Mouse (Mus musculus): ENCODE measurements at regions not wholly inside any gene's neighbourhood (a gene's known extent, or its start where the extent isn't known, plus 50 kb on each side); places are given as distances from the start of the nearest gene placed in this dataset.

DNA sequence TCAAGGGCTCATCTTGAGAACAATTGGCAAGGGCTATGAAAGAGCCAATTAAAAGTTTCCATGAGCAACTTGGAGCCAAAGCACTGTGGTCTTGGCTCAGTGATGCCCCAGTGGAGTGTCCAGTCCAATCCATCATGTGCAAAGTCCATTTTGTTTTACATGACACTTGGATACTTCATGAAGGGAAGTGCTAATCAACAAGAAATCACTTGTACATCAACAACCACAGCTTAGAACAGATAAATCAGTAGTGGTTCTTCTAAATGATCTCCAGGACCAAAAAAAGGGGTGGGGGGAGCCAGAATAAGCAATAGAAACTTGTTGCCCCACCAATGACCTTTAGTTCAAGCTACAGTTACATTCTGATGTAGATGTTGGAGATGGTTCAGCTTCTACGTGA lies 87.0 kb upstream of the Asb5 start:
- Histone ChIP-seq H3K27ac (ENCODE audit: low read depth, low read length) (no peak overlapping the region), H3K4me1 (replicated peaks; ENCODE audit: control insufficient read depth, insufficient read depth, low read length) (no peaks in the 10 kb centered on the region), H3K36me3 (ENCODE audit: control insufficient read depth, insufficient read depth) (no peaks in the 10 kb centered on the region), H3K27me3 (replicated peaks; ENCODE audit: control insufficient read depth, insufficient read depth, low read length) (no peaks in the 10 kb centered on the region), H3K9ac (ENCODE audit: low read depth, low read length) (no peak overlapping the region), H3K4me3 (ENCODE audit: low read depth, low read length) (no peak overlapping the region), H3K9me3 (ENCODE audit: control insufficient read depth) (no peaks in the 10 kb centered on the region), H3K4me2 (replicated peaks; ENCODE audit: low read depth) (no peak overlapping the region)
- ATAC-seq, result no peak
- 82% methylated on average over 1 of the region's 1 CpGs for WGBS
- TF ChIP-seq CTCF (IDR thresholded peaks at IDR 0.05; ENCODE audit: low read depth), result no peak

DNA sequence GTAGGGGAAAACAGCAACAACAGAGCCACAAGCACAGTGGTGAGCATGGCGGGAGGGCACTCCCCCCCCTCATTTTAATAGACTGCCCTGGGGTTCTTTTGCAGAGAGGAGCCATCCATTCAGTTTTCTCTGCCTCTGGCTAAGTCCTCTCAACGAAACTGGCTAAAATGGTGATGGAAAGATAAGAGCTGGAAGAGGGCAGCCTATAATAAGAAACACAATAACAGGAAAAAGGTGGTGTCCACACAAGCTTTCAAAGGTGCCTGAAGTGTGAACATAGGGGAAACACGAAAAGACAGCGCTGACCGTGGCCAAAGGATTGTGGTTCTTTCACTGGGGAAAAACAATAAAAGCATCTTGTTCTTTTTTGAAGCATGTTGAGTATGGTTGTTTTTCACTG lies 83.0 kb upstream of the Asb5 start:
- Histone ChIP-seq H3K9ac (ENCODE audit: low read depth, low read length) (no peak overlapping the region), H3K9me3 (ENCODE audit: control insufficient read depth) (no peaks in the 10 kb centered on the region), H3K36me3 (ENCODE audit: control insufficient read depth, insufficient read depth) (no peaks in the 10 kb centered on the region), H3K27me3 (replicated peaks; ENCODE audit: control insufficient read depth, insufficient read depth, low read length) (no peaks in the 10 kb centered on the region), H3K4me3 (ENCODE audit: low read depth, low read length) (no peak overlapping the region), H3K27ac (ENCODE audit: low read depth, low read length) (no peak overlapping the region), H3K4me1 (replicated peaks; ENCODE audit: control insufficient read depth, insufficient read depth, low read length) (no peaks in the 10 kb centered on the region), H3K4me2 (replicated peaks; ENCODE audit: low read depth) (no peak overlapping the region)
- 55% methylated on average over 5 of the region's 5 CpGs for WGBS
- no peak for TF ChIP-seq CTCF (IDR thresholded peaks at IDR 0.05; ENCODE audit: low read depth)
- no peak for ATAC-seq

DNA sequence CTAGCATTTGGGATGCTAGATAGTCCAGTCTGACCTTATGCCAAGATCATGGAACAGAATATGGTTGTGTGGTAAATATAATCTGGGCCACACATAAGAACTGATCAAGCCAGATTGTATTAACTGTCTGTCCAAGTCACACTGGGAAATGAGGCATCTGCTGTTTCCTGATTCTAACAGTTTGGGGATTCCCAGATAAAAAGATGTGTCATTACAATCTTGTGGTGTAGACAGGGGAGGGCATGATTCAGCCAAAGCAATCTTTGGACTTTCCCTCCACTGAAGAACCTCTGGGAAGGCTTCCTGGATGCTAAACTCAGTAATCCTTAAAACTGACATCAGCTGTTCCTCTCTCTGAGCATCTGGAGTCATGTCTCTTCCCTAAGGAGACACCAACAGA lies 79.6 kb upstream of the Asb5 start:
- H3K4me3 ChIP-seq (ENCODE audit: low read depth, low read length), result no peak overlapping the region
- H3K9me3 ChIP-seq (ENCODE audit: control insufficient read depth), result no peaks in the 10 kb centered on the region
- H3K4me1 ChIP-seq (replicated peaks; ENCODE audit: control insufficient read depth, insufficient read depth, low read length), result no peaks in the 10 kb centered on the region
- ATAC-seq, result no peak
- H3K9ac ChIP-seq (ENCODE audit: low read depth, low read length), result no peak overlapping the region
- TF ChIP-seq CTCF (IDR thresholded peaks at IDR 0.05; ENCODE audit: low read depth), result no peak
- no peak overlapping the region for H3K4me2 ChIP-seq (replicated peaks; ENCODE audit: low read depth)
- H3K27ac ChIP-seq (ENCODE audit: low read depth, low read length), result no peak overlapping the region
- no peaks in the 10 kb centered on the region for H3K36me3 ChIP-seq (ENCODE audit: control insufficient read depth, insufficient read depth)
- H3K27me3 ChIP-seq (replicated peaks; ENCODE audit: control insufficient read depth, insufficient read depth, low read length), result no peaks in the 10 kb centered on the region

DNA sequence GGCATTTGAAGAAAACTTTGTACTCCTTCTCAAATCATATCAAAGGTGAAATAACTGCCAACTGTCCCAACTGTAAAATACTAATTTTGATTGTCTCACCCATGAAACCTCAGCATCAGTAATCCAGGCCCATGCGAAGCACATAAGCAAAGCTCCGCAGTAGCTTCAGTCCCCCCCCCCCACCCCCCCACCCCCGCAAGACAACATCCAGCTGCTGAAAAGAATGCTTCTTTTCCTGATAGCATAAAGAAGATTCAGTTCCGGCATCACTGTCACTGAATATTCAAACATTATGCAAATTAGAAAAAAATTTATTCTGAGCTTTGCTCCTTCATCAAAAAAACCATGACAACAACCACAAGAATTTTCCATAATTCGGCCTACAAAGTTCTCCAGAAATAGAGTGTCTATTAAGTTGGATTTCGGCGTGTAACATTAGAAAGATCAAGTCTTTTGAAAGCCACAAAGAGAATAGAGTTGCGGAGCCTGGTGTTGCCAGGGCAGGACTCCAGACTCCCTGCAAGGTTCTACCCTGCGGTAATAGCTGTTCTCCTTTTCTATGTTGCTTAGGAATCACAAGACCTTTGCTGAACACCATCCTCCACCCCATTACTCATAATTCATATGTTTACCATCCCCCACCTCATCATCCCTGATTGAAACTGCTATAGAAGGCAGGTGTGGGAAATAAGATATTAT lies 77.9 kb upstream of the Asb5 start:
- no peaks in the 10 kb centered on the region for H3K36me3 ChIP-seq (ENCODE audit: control insufficient read depth, insufficient read depth)
- H3K4me2 ChIP-seq (replicated peaks; ENCODE audit: low read depth), result no peak overlapping the region
- H3K4me1 ChIP-seq (replicated peaks; ENCODE audit: control insufficient read depth, insufficient read depth, low read length), result no peaks in the 10 kb centered on the region
- WGBS, result 78% methylated on average over 9 of the region's 9 CpGs
- no peak overlapping the region for H3K27ac ChIP-seq (ENCODE audit: low read depth, low read length)
- no peak overlapping the region for H3K4me3 ChIP-seq (ENCODE audit: low read depth, low read length)
- no peaks in the 10 kb centered on the region for H3K27me3 ChIP-seq (replicated peaks; ENCODE audit: control insufficient read depth, insufficient read depth, low read length)
- H3K9me3 ChIP-seq (ENCODE audit: control insufficient read depth), result no peaks in the 10 kb centered on the region
- no peak for ATAC-seq
- no peak overlapping the region for H3K9ac ChIP-seq (ENCODE audit: low read depth, low read length)
- no peak for TF ChIP-seq CTCF (IDR thresholded peaks at IDR 0.05; ENCODE audit: low read depth)

DNA sequence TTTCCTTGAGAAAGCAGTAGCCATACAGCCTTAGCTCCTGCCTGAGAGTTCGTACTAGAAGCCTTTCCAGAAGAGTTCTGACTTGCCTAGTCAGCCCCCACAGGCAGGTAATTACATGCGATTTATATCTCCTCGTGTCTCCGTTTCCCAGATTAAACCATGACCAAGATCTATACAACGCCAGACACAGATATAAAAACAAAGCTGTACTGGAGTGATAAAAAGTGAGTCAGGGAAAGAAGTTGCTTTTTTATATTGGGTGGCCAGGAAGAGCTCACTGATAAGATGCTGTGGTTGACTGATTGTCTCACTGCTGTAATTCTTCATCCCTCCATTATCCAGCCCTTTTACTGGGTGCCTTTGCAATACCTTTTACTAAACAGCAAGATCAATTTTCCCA lies 64.4 kb upstream of the Asb5 start:
- ATAC-seq, result no peak
- 37% methylated on average over 5 of the region's 5 CpGs for WGBS
- H3K9me3 ChIP-seq (ENCODE audit: control insufficient read depth), result no peaks in the 10 kb centered on the region

DNA sequence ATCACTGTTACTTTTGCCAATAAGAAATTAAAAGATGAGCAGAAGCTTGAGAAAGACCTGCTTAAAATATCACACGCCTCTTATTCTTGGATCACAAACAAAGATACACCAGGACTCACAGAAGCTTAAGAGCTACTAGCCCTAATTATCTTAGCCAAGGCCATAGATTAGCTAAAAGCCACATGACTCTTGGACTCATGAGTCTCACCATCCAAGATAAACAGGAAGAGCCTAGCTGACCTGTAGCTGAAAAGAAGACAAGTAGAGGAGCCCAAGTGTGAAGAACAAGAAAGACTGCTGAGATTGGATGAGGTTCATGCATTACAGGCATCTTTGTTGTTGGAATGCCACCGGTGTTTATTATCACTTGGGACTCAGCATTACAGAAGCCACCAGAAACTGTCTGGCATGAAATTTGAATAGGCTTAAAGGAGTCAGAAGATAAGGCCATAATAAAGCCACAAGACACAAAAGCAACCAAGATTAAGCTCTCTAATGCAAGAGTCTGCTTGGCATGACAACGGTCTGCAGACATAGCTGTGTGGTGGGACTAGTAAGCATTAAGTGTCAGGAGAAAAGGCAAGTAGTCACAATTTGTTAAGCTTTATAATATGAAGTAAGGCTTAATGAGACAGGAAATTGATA lies 63.8 kb upstream of the Asb5 start:
- Histone ChIP-seq H3K4me3 (ENCODE audit: low read depth, low read length) (no peak overlapping the region), H3K36me3 (ENCODE audit: control insufficient read depth, insufficient read depth) (no peaks in the 10 kb centered on the region), H3K27me3 (replicated peaks; ENCODE audit: control insufficient read depth, insufficient read depth, low read length) (no peaks in the 10 kb centered on the region), H3K9ac (ENCODE audit: low read depth, low read length) (no peak overlapping the region), H3K9me3 (ENCODE audit: control insufficient read depth) (no peaks in the 10 kb centered on the region), H3K4me2 (replicated peaks; ENCODE audit: low read depth) (no peak overlapping the region), H3K27ac (ENCODE audit: low read depth, low read length) (no peak overlapping the region), H3K4me1 (replicated peaks; ENCODE audit: control insufficient read depth, insufficient read depth, low read length) (no peaks in the 10 kb centered on the region)
- no peak for TF ChIP-seq CTCF (IDR thresholded peaks at IDR 0.05; ENCODE audit: low read depth)
- 79% methylated on average over 3 of the region's 3 CpGs for WGBS
- ATAC-seq, result no peak

More for the DNA sequence above, 64.4 kb upstream of the Asb5 start:
- no peak overlapping the region for H3K9ac ChIP-seq (ENCODE audit: low read depth, low read length)
- no peaks in the 10 kb centered on the region for H3K27me3 ChIP-seq (replicated peaks; ENCODE audit: control insufficient read depth, insufficient read depth, low read length)
- no peak overlapping the region for H3K4me2 ChIP-seq (replicated peaks; ENCODE audit: low read depth)
- no peaks in the 10 kb centered on the region for H3K36me3 ChIP-seq (ENCODE audit: control insufficient read depth, insufficient read depth)
- no peak overlapping the region for H3K27ac ChIP-seq (ENCODE audit: low read depth, low read length)
- TF ChIP-seq CTCF (IDR thresholded peaks at IDR 0.05; ENCODE audit: low read depth), result no peak
- H3K4me1 ChIP-seq (replicated peaks; ENCODE audit: control insufficient read depth, insufficient read depth, low read length), result no peaks in the 10 kb centered on the region
- no peak overlapping the region for H3K4me3 ChIP-seq (ENCODE audit: low read depth, low read length)

All from intestine, postnatal 0 days (tissue).